Mouse (Mus musculus) ES-E14 (cell line): ENCODE results near the gene Stmn1.

Experiments
- CHD2 ChIP-seq: IDR thresholded peaks from 2 replicates; pipeline ENCODE4 v1.6.1; 2014; ENCODE audit warnings: mild to moderate bottlenecking, low read depth, low read length, inconsistent platforms
- HCFC1 ChIP-seq: IDR thresholded peaks from 2 replicates; pipeline ENCODE4 v1.6.1; 2012; ENCODE audit warnings: low read length, inconsistent platforms, borderline replicate concordance; ENCODE audit not compliant: insufficient read depth
- MAFK ChIP-seq: IDR thresholded peaks from 2 replicates; pipeline ENCODE4 v1.6.1; 2014; ENCODE audit warnings: mild to moderate bottlenecking, low read depth, low read length, inconsistent platforms; ENCODE audit not compliant: insufficient read depth
- ZC3H11A ChIP-seq: IDR thresholded peaks from 2 replicates; pipeline ENCODE4 v1.6.1; 2012; ENCODE audit warnings: low read depth, mild to moderate bottlenecking, inconsistent platforms, low read length, borderline replicate concordance
- ZNF384 ChIP-seq: IDR thresholded peaks from 2 replicates; pipeline ENCODE4 v1.6.1; 2012; ENCODE audit warnings: low read depth, low read length, inconsistent platforms

DNA sequence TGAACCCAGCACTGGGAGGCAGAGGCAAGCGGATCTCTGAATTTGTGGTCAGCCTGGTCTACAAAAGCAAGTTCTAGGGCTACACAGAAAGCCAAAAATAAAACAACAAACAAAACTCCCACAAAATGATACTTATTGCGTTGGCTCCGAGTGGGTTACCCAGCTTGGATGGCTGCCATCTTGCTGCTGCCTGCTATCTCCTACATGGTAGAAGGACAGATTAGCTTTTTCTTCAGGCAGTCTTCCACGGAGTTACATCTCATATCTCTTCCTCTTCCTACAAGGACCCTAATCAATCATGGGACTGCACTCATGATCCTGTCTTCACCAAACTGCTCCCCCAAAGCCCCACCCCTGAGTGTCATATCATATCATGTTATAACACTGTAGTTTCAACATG lies 28.2 kb upstream of the Stmn1 start:
- TF ChIP-seq ZNF384 (no peak), ZC3H11A (no peak), CHD2 (no peak), HCFC1 (no peak), MAFK (no peak)
